Mouse (Mus musculus): ENCODE data around the gene Dip2b. TPM values are rescaled to one million over a fixed set of nuclear protein-coding genes. Genes with fewer than 3 reads are reported as not detected.

Gene Dip2b
- polyA plus RNA-seq, 1 experiment, result 7.1 TPM

GRCm38 (mm10) chr15:100265586-100266325, 227.3 kb downstream of the Dip2b start:
- 62% methylated on average over 5 of the region's 5 CpGs for WGBS
- no peaks in the 10 kb centered on the region for H3K4me1 ChIP-seq (ENCODE audit: control insufficient read depth, insufficient read depth, low read length)
- no peak overlapping the region for H3K4me3 ChIP-seq (replicated peaks; ENCODE audit: control insufficient read depth, low read depth, low read length)
- no peak overlapping the region for H3K27ac ChIP-seq (ENCODE audit: control insufficient read depth, insufficient read depth, low read depth, low read length, poor library complexity)
- TF ChIP-seq POLR2A (IDR thresholded peaks at IDR 0.05; ENCODE audit: borderline replicate concordance, control insufficient read depth, low read depth, low read length) (no peak), CTCF (IDR thresholded peaks at IDR 0.05; ENCODE audit: control insufficient read depth, insufficient read depth, low read length) (no peak)

- Histone ChIP-seq H3K4me3 (replicated peaks; ENCODE audit: control insufficient read depth, low read depth, low read length) (no peak overlapping the region), H3K27ac (ENCODE audit: control insufficient read depth, insufficient read depth, low read depth, low read length, poor library complexity) (no peak overlapping the region), H3K4me1 (ENCODE audit: control insufficient read depth, insufficient read depth, low read length) (no peaks in the 10 kb centered on the region)
- WGBS, result 84% methylated on average over 2 of the region's 2 CpGs
- no peak for TF ChIP-seq POLR2A (IDR thresholded peaks at IDR 0.05; ENCODE audit: borderline replicate concordance, control insufficient read depth, low read depth, low read length)
- TF ChIP-seq CTCF (IDR thresholded peaks at IDR 0.05; ENCODE audit: control insufficient read depth, insufficient read depth, low read length), result no peak
Measured at GRCm38 (mm10) chr15:100268916-100269315, 230.5 kb downstream of the Dip2b start.

Other genes with a start within 250 kb of the Dip2b start
- 6.5 and 7.5 TPM in 2 replicates for gene Lima1, start 163.2 kb upstream of the Dip2b start, polyA plus RNA-seq (2011; ENCODE audit: insufficient read depth, insufficient read length, low replicate concordance, missing spikeins)
- not detected in 2 replicates for gene Fam186a, start 71.6 kb upstream of the Dip2b start, polyA plus RNA-seq (2011; ENCODE audit: insufficient read depth, insufficient read length, low replicate concordance, missing spikeins)
- gene Larp4, start 68.6 kb upstream of the Dip2b start, polyA plus RNA-seq (2011; ENCODE audit: insufficient read depth, insufficient read length, low replicate concordance, missing spikeins), result 6.0 and 13.2 TPM in 2 replicates
- 36.5 and 58.0 TPM in 2 replicates for gene Atf1, start 189.2 kb downstream of the Dip2b start, polyA plus RNA-seq (2011; ENCODE audit: insufficient read depth, insufficient read length, low replicate concordance, missing spikeins)
- not detected in 2 replicates for gene Tmprss12, start 242.2 kb downstream of the Dip2b start, polyA plus RNA-seq (2011; ENCODE audit: insufficient read depth, insufficient read length, low replicate concordance, missing spikeins)